Mouse (Mus musculus): ENCODE data around the gene H2afx. TPM values are rescaled to one million over a fixed set of nuclear protein-coding genes. Genes with fewer than 3 reads are reported as not detected.
A peak's percentile ranks its signal among the peaks of the same experiment; 100 is the strongest.

The H2afx gene
- total RNA-seq (2014; fragmentation: Nextera tagmentation) (89.4 and 90.9 TPM in 2 replicates), total RNA-seq (2017) (133 and 205 TPM in 2 replicates)

- ATAC-seq (replicated peaks; ENCODE audit: low FRiP score, low TSS enrichment, poor library complexity, severe bottlenecking), result peak; percentile 87
Observed at GRCm38 (mm10) chr9:44334396-44335330, at the start of gene H2afx. Gene H2afx, plus strand, starts transcription at chr9:44334694.

GRCm38 (mm10) chr9:44286256-44286850 lies 48.1 kb upstream of the H2afx start:
- ATAC-seq (replicated peaks; ENCODE audit: low FRiP score, low TSS enrichment, poor library complexity, severe bottlenecking), result no peak

- no peak for ATAC-seq (replicated peaks; ENCODE audit: low FRiP score, low TSS enrichment, poor library complexity, severe bottlenecking)
Observed at GRCm38 (mm10) chr9:44287003-44287400, 47.5 kb upstream of the H2afx start.

GRCm38 (mm10) chr9:44287401-44288075 lies 47.0 kb upstream of the H2afx start:
- ATAC-seq (replicated peaks; ENCODE audit: low FRiP score, low TSS enrichment, poor library complexity, severe bottlenecking), result peak; percentile 42

- ATAC-seq (replicated peaks; ENCODE audit: low FRiP score, low TSS enrichment, poor library complexity, severe bottlenecking), result peak; percentile 86
Observed at GRCm38 (mm10) chr9:44288076-44288958, 46.2 kb upstream of the H2afx start, which contains the start of gene Abcg4. Gene Abcg4, minus strand, starts transcription at chr9:44288615.

- ATAC-seq (replicated peaks; ENCODE audit: low FRiP score, low TSS enrichment, poor library complexity, severe bottlenecking), result no peak; the same call in 1 of the 2 replicates
Observed at GRCm38 (mm10) chr9:44288959-44289291, 45.6 kb upstream of the H2afx start.

- ATAC-seq (replicated peaks; ENCODE audit: low FRiP score, low TSS enrichment, poor library complexity, severe bottlenecking), result no peak
Observed at GRCm38 (mm10) chr9:44292490-44292889, 42.0 kb upstream of the H2afx start.

- peak; percentile 94 for ATAC-seq (replicated peaks; ENCODE audit: low FRiP score, low TSS enrichment, poor library complexity, severe bottlenecking)
Observed at GRCm38 (mm10) chr9:44300001-44300400, 34.5 kb upstream of the H2afx start.

GRCm38 (mm10) chr9:44305466-44306079 lies 28.9 kb upstream of the H2afx start, which contains the start of gene Hinfp:
Gene Hinfp, minus strand, starts transcription at chr9:44305671.
- peak; percentile 100 for ATAC-seq (replicated peaks; ENCODE audit: low FRiP score, low TSS enrichment, poor library complexity, severe bottlenecking)

GRCm38 (mm10) chr9:44306532-44306931 lies 28.0 kb upstream of the H2afx start:
- ATAC-seq (replicated peaks; ENCODE audit: low FRiP score, low TSS enrichment, poor library complexity, severe bottlenecking), result no peak

- ATAC-seq (replicated peaks; ENCODE audit: low FRiP score, low TSS enrichment, poor library complexity, severe bottlenecking), result no peak
Observed at GRCm38 (mm10) chr9:44307248-44307647, 27.2 kb upstream of the H2afx start.

GRCm38 (mm10) chr9:44309756-44310155 lies 24.7 kb upstream of the H2afx start:
- no peak for ATAC-seq (replicated peaks; ENCODE audit: low FRiP score, low TSS enrichment, poor library complexity, severe bottlenecking)

- no peak for ATAC-seq (replicated peaks; ENCODE audit: low FRiP score, low TSS enrichment, poor library complexity, severe bottlenecking)
Observed at GRCm38 (mm10) chr9:44310750-44311135, 23.8 kb upstream of the H2afx start.

GRCm38 (mm10) chr9:44311136-44312134 lies 23.1 kb upstream of the H2afx start:
- ATAC-seq (replicated peaks; ENCODE audit: low FRiP score, low TSS enrichment, poor library complexity, severe bottlenecking), result no peak

- ATAC-seq (replicated peaks; ENCODE audit: low FRiP score, low TSS enrichment, poor library complexity, severe bottlenecking), result no peak
Observed at GRCm38 (mm10) chr9:44313476-44314256, 20.8 kb upstream of the H2afx start.

- no peak for ATAC-seq (replicated peaks; ENCODE audit: low FRiP score, low TSS enrichment, poor library complexity, severe bottlenecking)
Observed at GRCm38 (mm10) chr9:44314257-44314547, 20.3 kb upstream of the H2afx start.

- no peak for ATAC-seq (replicated peaks; ENCODE audit: low FRiP score, low TSS enrichment, poor library complexity, severe bottlenecking)
Observed at GRCm38 (mm10) chr9:44314910-44315309, 19.6 kb upstream of the H2afx start.

All from megakaryocyte-erythroid progenitor cell, adult 5-6 weeks (primary cell).